Mouse (Mus musculus) liver, adult 2 months (tissue): Measurements from ENCODE around the gene Ryr3.

Experiments used
- CTCF ChIP-seq: fragments of 200-500 bp; IDR thresholded peaks from 2 replicates; pipeline ENCODE4 v1.5.1; 2011; ENCODE audit warnings: low read depth, low read length, control low read depth
- POLR2A ChIP-seq: fragments of 200-500 bp; IDR thresholded peaks from 2 replicates; pipeline ENCODE4 v1.6.1; 2011; ENCODE audit warnings: low read length, control low read depth; ENCODE audit not compliant: insufficient read depth; ENCODE audit errors: extremely low read depth

DNA sequence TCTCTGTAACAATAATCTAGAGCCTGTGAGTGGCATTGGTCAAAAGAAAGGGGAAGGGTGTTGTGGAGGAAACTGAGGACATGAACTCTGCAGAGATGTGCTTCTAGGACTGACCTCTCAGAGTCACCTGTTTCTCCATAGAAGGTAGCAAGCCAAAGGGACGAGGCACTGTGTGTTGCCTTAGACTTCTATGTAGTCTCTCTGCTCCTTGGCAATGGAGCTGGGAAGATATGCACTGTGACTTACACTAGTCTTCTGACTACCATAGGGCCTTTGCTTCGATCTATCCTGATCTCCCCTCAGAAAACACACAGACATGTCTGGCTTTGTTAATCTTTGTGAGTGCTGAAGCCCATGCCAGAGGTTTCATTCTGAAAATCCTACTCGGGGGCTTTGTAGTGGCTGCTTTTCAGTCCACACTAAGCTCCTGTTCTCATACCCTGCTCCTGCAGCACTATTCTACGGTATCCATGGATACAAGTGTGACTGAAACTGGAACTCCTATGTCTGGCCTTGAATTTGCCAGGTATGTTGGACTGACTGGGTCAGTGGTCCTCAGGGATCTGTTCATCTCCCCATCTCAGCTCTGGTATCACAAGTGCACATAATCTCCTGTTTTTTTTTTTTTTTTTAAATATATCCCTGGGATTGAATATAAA lies 332.3 kb downstream of the Ryr3 start:
- no peak for TF ChIP-seq CTCF
- TF ChIP-seq POLR2A, result no peak
